Mouse (Mus musculus): ENCODE data around the gene Cep170. TPM values are rescaled to one million over a fixed set of nuclear protein-coding genes. Genes with fewer than 3 reads are reported as not detected.

Cep170 gene
- polyA plus RNA-seq, 1 experiment from 2014 or later, result 31.0 TPM

GRCm38 (mm10) chr1:176833948-176834347, 20.1 kb upstream of the Cep170 start:
- WGBS, result 89% methylated on average over 3 of the region's 3 CpGs
- Histone ChIP-seq H3K27ac (no peak overlapping the region), H3K9me3 (replicated peaks) (no peaks in the 10 kb centered on the region), H3K4me1 (peaks cover 9% of the 10 kb centered on the region), H3K4me3 (no peak overlapping the region), H3K27me3 (ENCODE audit: low read depth, poor library complexity, severe bottlenecking) (peaks cover 17% of the 10 kb centered on the region), H3K36me3 (no peaks in the 10 kb centered on the region)
- no peak for DNase-seq (ENCODE audit: low spot score)

GRCm38 (mm10) chr1:176833257-176833656, 19.4 kb upstream of the Cep170 start:
- Histone ChIP-seq H3K27me3 (ENCODE audit: low read depth, poor library complexity, severe bottlenecking) (peaks cover 17% of the 10 kb centered on the region), H3K9me3 (replicated peaks) (no peaks in the 10 kb centered on the region), H3K36me3 (no peaks in the 10 kb centered on the region), H3K4me1 (peaks cover 9% of the 10 kb centered on the region), H3K4me3 (no peak overlapping the region), H3K27ac (no peak overlapping the region)
- no peak for DNase-seq (ENCODE audit: low spot score)

- H3K36me3 ChIP-seq, result no peaks in the 10 kb centered on the region
- H3K4me1 ChIP-seq, result peaks cover 9% of the 10 kb centered on the region
- 93% methylated on average over 8 of the region's 8 CpGs for WGBS
- no peak overlapping the region for H3K27ac ChIP-seq
- peaks cover 17% of the 10 kb centered on the region for H3K27me3 ChIP-seq (ENCODE audit: low read depth, poor library complexity, severe bottlenecking)
- no peak overlapping the region for H3K4me3 ChIP-seq
- no peaks in the 10 kb centered on the region for H3K9me3 ChIP-seq (replicated peaks)
- DNase-seq (ENCODE audit: low spot score), result no peak
These were observed 18.7 kb upstream of the Cep170 start for GRCm38 (mm10) chr1:176832607-176833006.

GRCm38 (mm10) chr1:176832071-176832470, 18.2 kb upstream of the Cep170 start:
- Histone ChIP-seq H3K27me3 (ENCODE audit: low read depth, poor library complexity, severe bottlenecking) (peaks cover 17% of the 10 kb centered on the region), H3K9me3 (replicated peaks) (no peaks in the 10 kb centered on the region), H3K4me3 (no peak overlapping the region), H3K27ac (no peak overlapping the region), H3K36me3 (no peaks in the 10 kb centered on the region), H3K4me1 (peaks cover 9% of the 10 kb centered on the region)
- WGBS, result 94% methylated on average over 2 of the region's 2 CpGs
- no peak for DNase-seq (ENCODE audit: low spot score)

GRCm38 (mm10) chr1:176828666-176829065, 14.8 kb upstream of the Cep170 start:
- Histone ChIP-seq H3K4me1 (no peaks in the 10 kb centered on the region), H3K36me3 (no peaks in the 10 kb centered on the region), H3K27ac (no peak overlapping the region), H3K4me3 (no peak overlapping the region), H3K9me3 (replicated peaks) (no peaks in the 10 kb centered on the region), H3K27me3 (ENCODE audit: low read depth, poor library complexity, severe bottlenecking) (no peaks in the 10 kb centered on the region)
- WGBS, result 98% methylated on average over 12 of the region's 12 CpGs
- no peak for DNase-seq (ENCODE audit: low spot score)

GRCm38 (mm10) chr1:176827945-176828485, 14.1 kb upstream of the Cep170 start:
- H3K36me3 ChIP-seq, result no peaks in the 10 kb centered on the region
- H3K4me3 ChIP-seq, result no peak overlapping the region
- H3K4me1 ChIP-seq, result no peaks in the 10 kb centered on the region
- H3K27ac ChIP-seq, result no peak overlapping the region
- DNase-seq (ENCODE audit: low spot score), result no peak
- no peaks in the 10 kb centered on the region for H3K27me3 ChIP-seq (ENCODE audit: low read depth, poor library complexity, severe bottlenecking)
- WGBS, result 86% methylated on average over 5 of the region's 5 CpGs
- H3K9me3 ChIP-seq (replicated peaks), result no peaks in the 10 kb centered on the region

GRCm38 (mm10) chr1:176827365-176827764, 13.5 kb upstream of the Cep170 start:
- Histone ChIP-seq H3K27ac (no peak overlapping the region), H3K36me3 (no peaks in the 10 kb centered on the region), H3K27me3 (ENCODE audit: low read depth, poor library complexity, severe bottlenecking) (no peaks in the 10 kb centered on the region), H3K4me3 (no peak overlapping the region), H3K9me3 (replicated peaks) (no peaks in the 10 kb centered on the region), H3K4me1 (no peaks in the 10 kb centered on the region)
- DNase-seq (ENCODE audit: low spot score), result no peak
- 74% methylated on average over 4 of the region's 4 CpGs for WGBS

- Histone ChIP-seq H3K4me3 (no peak overlapping the region), H3K27me3 (ENCODE audit: low read depth, poor library complexity, severe bottlenecking) (no peaks in the 10 kb centered on the region), H3K27ac (no peak overlapping the region), H3K36me3 (no peaks in the 10 kb centered on the region), H3K9me3 (replicated peaks) (no peaks in the 10 kb centered on the region), H3K4me1 (no peaks in the 10 kb centered on the region)
- 90% methylated on average over 4 of the region's 4 CpGs for WGBS
- DNase-seq (ENCODE audit: low spot score), result no peak
These were observed 13.1 kb upstream of the Cep170 start for GRCm38 (mm10) chr1:176826931-176827330.

GRCm38 (mm10) chr1:176826186-176826585, 12.3 kb upstream of the Cep170 start:
- Histone ChIP-seq H3K4me1 (no peaks in the 10 kb centered on the region), H3K9me3 (replicated peaks) (no peaks in the 10 kb centered on the region), H3K27ac (no peak overlapping the region), H3K36me3 (no peaks in the 10 kb centered on the region), H3K4me3 (no peak overlapping the region), H3K27me3 (ENCODE audit: low read depth, poor library complexity, severe bottlenecking) (no peaks in the 10 kb centered on the region)
- DNase-seq (ENCODE audit: low spot score), result no peak
- 84% methylated on average over 11 of the region's 11 CpGs for WGBS

GRCm38 (mm10) chr1:176825084-176825483, 11.2 kb upstream of the Cep170 start:
- no peak for DNase-seq (ENCODE audit: low spot score)
- 92% methylated on average over 4 of the region's 4 CpGs for WGBS
- Histone ChIP-seq H3K27ac (no peak overlapping the region), H3K27me3 (ENCODE audit: low read depth, poor library complexity, severe bottlenecking) (no peaks in the 10 kb centered on the region), H3K4me3 (no peak overlapping the region), H3K9me3 (replicated peaks) (no peaks in the 10 kb centered on the region), H3K36me3 (no peaks in the 10 kb centered on the region), H3K4me1 (no peaks in the 10 kb centered on the region)

- H3K27ac ChIP-seq, result no peak overlapping the region
- no peaks in the 10 kb centered on the region for H3K4me1 ChIP-seq
- DNase-seq (ENCODE audit: low spot score), result no peak
- no peaks in the 10 kb centered on the region for H3K27me3 ChIP-seq (ENCODE audit: low read depth, poor library complexity, severe bottlenecking)
- H3K9me3 ChIP-seq (replicated peaks), result no peaks in the 10 kb centered on the region
- no peak overlapping the region for H3K4me3 ChIP-seq
- H3K36me3 ChIP-seq, result no peaks in the 10 kb centered on the region
- WGBS, result 81% methylated on average over 6 of the region's 6 CpGs
These were observed 10.7 kb upstream of the Cep170 start for GRCm38 (mm10) chr1:176824611-176825010.

- DNase-seq (ENCODE audit: low spot score), result no peak
- H3K27ac ChIP-seq, result no peak overlapping the region
- no peaks in the 10 kb centered on the region for H3K9me3 ChIP-seq (replicated peaks)
- no peaks in the 10 kb centered on the region for H3K36me3 ChIP-seq
- no peak overlapping the region for H3K4me3 ChIP-seq
- no peaks in the 10 kb centered on the region for H3K4me1 ChIP-seq
- H3K27me3 ChIP-seq (ENCODE audit: low read depth, poor library complexity, severe bottlenecking), result no peaks in the 10 kb centered on the region
- 93% methylated on average over 8 of the region's 8 CpGs for WGBS
These were observed 10.0 kb upstream of the Cep170 start for GRCm38 (mm10) chr1:176823889-176824288.

GRCm38 (mm10) chr1:176822949-176823348, 9.1 kb upstream of the Cep170 start:
- Histone ChIP-seq H3K4me3 (no peak overlapping the region), H3K36me3 (no peaks in the 10 kb centered on the region), H3K4me1 (no peaks in the 10 kb centered on the region), H3K9me3 (replicated peaks) (no peaks in the 10 kb centered on the region), H3K27me3 (ENCODE audit: low read depth, poor library complexity, severe bottlenecking) (no peaks in the 10 kb centered on the region), H3K27ac (no peak overlapping the region)
- WGBS, result 87% methylated on average over 4 of the region's 4 CpGs
- DNase-seq (ENCODE audit: low spot score), result no peak

GRCm38 (mm10) chr1:176821929-176822328, 8.1 kb upstream of the Cep170 start:
- no peak overlapping the region for H3K4me3 ChIP-seq
- no peak overlapping the region for H3K27ac ChIP-seq
- 60% methylated on average over 1 of the region's 1 CpGs for WGBS

More at GRCm38 (mm10) chr1:176821929-176822328, 8.1 kb upstream of the Cep170 start:
- no peaks in the 10 kb centered on the region for H3K36me3 ChIP-seq
- H3K4me1 ChIP-seq, result no peaks in the 10 kb centered on the region
- no peaks in the 10 kb centered on the region for H3K27me3 ChIP-seq (ENCODE audit: low read depth, poor library complexity, severe bottlenecking)
- no peaks in the 10 kb centered on the region for H3K9me3 ChIP-seq (replicated peaks)
- no peak for DNase-seq (ENCODE audit: low spot score)
